Mouse (Mus musculus) granulocyte monocyte progenitor cell, adult 5-6 weeks (primary cell): ENCODE results near the gene Gm45623. TPM values are rescaled to one million over a fixed set of nuclear protein-coding genes. Genes with fewer than 3 reads are reported as not detected.
A peak's percentile ranks its signal among the peaks of the same experiment; 100 is the strongest.

ENCODE experiments used
- ATAC-seq: replicated peaks from 2 replicates; pipeline ENCODE4 v1.8.0; 2016; ENCODE audit warnings: mild to moderate bottlenecking, moderate TSS enrichment, inconsistent platforms; ENCODE audit not compliant: poor library complexity, severe bottlenecking
- total RNA-seq, 2 experiments: library from RNA; stranded (forward) in 1 of 2; stranded (reverse) in 1 of 2; fragments of 200-712, 200-1000 nt in 1 of 2; fragments of >200 nt in 1 of 2; fragmentation: Nextera tagmentation in 1 of 2; gene quantifications; 2 replicates each; pipeline ENCODE4 v1.2.3; 2014 to 2017

Gm45623 gene
- total RNA-seq (2014; fragmentation: Nextera tagmentation) (not detected in 2 replicates), total RNA-seq (2017) (not detected in 2 replicates)

GRCm38 (mm10) chr13:56753192-56753951 lies at the start of gene Gm45623:
TSS of gene Gm45623 (minus strand) at chr13:56753827.
- ATAC-seq: no peak

GRCm38 (mm10) chr13:56797459-56797858 lies 43.8 kb upstream of the Gm45623 start:
- ATAC-seq: no peak

- no peak for ATAC-seq
These were observed 41.9 kb upstream of the Gm45623 start for GRCm38 (mm10) chr13:56795501-56795900.

GRCm38 (mm10) chr13:56794441-56794840 lies 40.8 kb upstream of the Gm45623 start:
- no peak for ATAC-seq

GRCm38 (mm10) chr13:56792844-56793243 lies 39.2 kb upstream of the Gm45623 start:
- no peak for ATAC-seq

GRCm38 (mm10) chr13:56790683-56791082 lies 37.1 kb upstream of the Gm45623 start:
- ATAC-seq: no peak

GRCm38 (mm10) chr13:56782621-56783020 lies 29.0 kb upstream of the Gm45623 start:
- ATAC-seq: no peak

GRCm38 (mm10) chr13:56781697-56782096 lies 28.1 kb upstream of the Gm45623 start:
- no peak for ATAC-seq

- ATAC-seq: no peak
These were observed 27.3 kb upstream of the Gm45623 start for GRCm38 (mm10) chr13:56780746-56781469.

GRCm38 (mm10) chr13:56774304-56774703 lies 20.7 kb upstream of the Gm45623 start:
- peak; percentile 82 for ATAC-seq

GRCm38 (mm10) chr13:56773262-56773870 lies 19.7 kb upstream of the Gm45623 start:
- ATAC-seq: no peak

GRCm38 (mm10) chr13:56772592-56772991 lies 19.0 kb upstream of the Gm45623 start:
- ATAC-seq: 0 out of 2 replicates have a peak, but pooled peaks have one; percentile 13

- no peak for ATAC-seq
These were observed 17.2 kb upstream of the Gm45623 start for GRCm38 (mm10) chr13:56770786-56771185.

GRCm38 (mm10) chr13:56770136-56770578 lies 16.5 kb upstream of the Gm45623 start:
- no peak for ATAC-seq

GRCm38 (mm10) chr13:56769431-56769830 lies 15.8 kb upstream of the Gm45623 start:
- ATAC-seq: no peak

- ATAC-seq: no peak
These were observed 12.6 kb upstream of the Gm45623 start for GRCm38 (mm10) chr13:56766211-56766610.

GRCm38 (mm10) chr13:56765284-56766032 lies 11.8 kb upstream of the Gm45623 start:
- peak; percentile 85 for ATAC-seq

- ATAC-seq: no peak
These were observed 9.0 kb upstream of the Gm45623 start for GRCm38 (mm10) chr13:56762446-56763229.

- peak; percentile 67 for ATAC-seq
These were observed 4.9 kb upstream of the Gm45623 start for GRCm38 (mm10) chr13:56758492-56758891.
